Mouse (Mus musculus): Measurements from ENCODE around the gene Papolb. TPM values are rescaled to one million over a fixed set of nuclear protein-coding genes. Genes with fewer than 3 reads are reported as not detected.

The Papolb gene
- total and polyA plus RNA-seq, 3 experiments: not detected

DNA sequence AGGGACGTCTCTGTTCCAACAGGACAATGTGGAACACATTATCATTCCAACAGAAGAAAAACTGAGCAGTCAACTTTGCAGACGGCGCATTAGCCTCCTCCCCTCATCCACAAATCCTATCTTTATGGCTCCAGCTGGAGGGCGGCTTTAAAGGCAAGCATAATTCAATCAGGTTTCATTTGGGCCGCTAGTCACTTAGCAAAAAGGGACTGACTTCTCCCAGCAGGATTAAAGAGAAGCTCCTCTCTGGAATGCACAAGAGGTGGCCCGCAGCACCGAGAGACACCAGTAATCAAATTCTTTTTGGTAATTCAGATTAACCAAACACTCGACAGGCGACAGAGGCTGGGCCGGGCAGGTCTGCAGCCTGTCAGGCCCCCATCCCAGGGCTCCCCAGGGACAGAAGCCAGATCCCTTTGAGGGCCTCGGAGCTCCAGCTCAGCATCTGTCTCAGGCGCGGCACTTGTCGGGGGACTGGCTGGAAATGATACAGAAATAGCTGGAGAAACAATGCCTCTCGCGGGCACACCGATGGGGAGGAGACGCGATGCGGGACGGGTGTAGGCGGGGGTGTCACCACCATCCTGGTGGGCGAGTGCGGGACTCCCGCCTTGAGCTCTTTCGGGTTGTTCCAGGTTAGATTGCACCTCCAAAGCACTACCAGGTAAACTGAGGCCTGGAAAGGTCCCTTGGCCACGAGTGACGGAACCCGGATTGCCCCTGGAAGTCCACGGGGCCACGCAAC is 20.3 kb upstream of the Papolb start:
- TF ChIP-seq RCOR1 (IDR thresholded peaks at IDR 0.05; ENCODE audit: low read depth, low read length) (no peak), MAFK (IDR thresholded peaks at IDR 0.05; ENCODE audit: borderline replicate concordance, low read depth, low read length) (no peak), ETS1 (IDR thresholded peaks at IDR 0.05; ENCODE audit: low read depth, low read length) (no peak), ZKSCAN1 (IDR thresholded peaks at IDR 0.05; ENCODE audit: low read depth, low read length) (no peak), UBTF (IDR thresholded peaks at IDR 0.05; ENCODE audit: borderline replicate concordance, insufficient read depth, low read depth, low read length) (no peak), POLR2A (IDR thresholded peaks at IDR 0.05; ENCODE audit: control insufficient read depth in 1 of 2, insufficient read depth in 1 of 2, low read depth in 1 of 2, low read length in 2 of 2, poor library complexity in 1 of 2) (no peak), MAZ (IDR thresholded peaks at IDR 0.05; ENCODE audit: low read depth, low read length) (no peak), RAD21 (IDR thresholded peaks at IDR 0.05; ENCODE audit: low read depth, low read length) (no peak), MYC (IDR thresholded peaks at IDR 0.05; ENCODE audit: low read depth, low read length) (no peak), GABPA (IDR thresholded peaks at IDR 0.05; ENCODE audit: low read depth, low read length) (no peak), MAX (IDR thresholded peaks at IDR 0.05; ENCODE audit: low read length) (no peak), KAT2A (conservative IDR thresholded peaks at IDR 0.05; ENCODE audit: low read depth, low read length) (no peak), ZNF384 (IDR thresholded peaks at IDR 0.05; ENCODE audit: low read depth, low read length) (no peak), JUND (IDR thresholded peaks at IDR 0.05; ENCODE audit: low read depth, low read length) (no peak), CTCF (IDR thresholded peaks at IDR 0.05 in 2 of 3, conservative IDR thresholded peaks at IDR 0.05 in 1 of 3; ENCODE audit: control insufficient read depth in 1 of 3, insufficient read depth in 1 of 3, low read depth in 2 of 3, low read length in 3 of 3, poor library complexity in 1 of 3, severe bottlenecking in 1 of 3) (no peak), TBP (IDR thresholded peaks at IDR 0.05; ENCODE audit: low read depth, low read length) (no peak), ZMIZ1 (IDR thresholded peaks at IDR 0.05; ENCODE audit: low read depth, low read length) (no peak)
- Histone ChIP-seq H3K9me3 (replicated peaks; ENCODE audit: insufficient read depth, low read length) (no peaks in the 10 kb centered on the region), H3K79me2 (ENCODE audit: control insufficient read depth, insufficient read depth, low read length, poor library complexity) (no peaks in the 10 kb centered on the region), H3K4me3 (ENCODE audit: control insufficient read depth in 1 of 2, insufficient read depth in 1 of 2, low read depth in 2 of 2, low read length in 2 of 2) (peak overlapping the region; percentile 38 to 51; a peak in 3 of 4 replicates), H3K27me3 (ENCODE audit: control insufficient read depth in 1 of 2, insufficient read depth in 2 of 2, low read length in 2 of 2) (no peaks in the 10 kb centered on the region; a peak in 1 of 4 replicates), H3K9ac (ENCODE audit: control insufficient read depth, low read depth, low read length, poor library complexity, severe bottlenecking) (no peak overlapping the region), H3K36me3 (ENCODE audit: control insufficient read depth in 1 of 2, insufficient read depth in 2 of 2, low read length in 2 of 2) (no peaks in the 10 kb centered on the region), H3K27ac (ENCODE audit: control insufficient read depth, low read depth, low read length) (no peak overlapping the region), H3K4me1 (ENCODE audit: control insufficient read depth in 1 of 2, insufficient read depth in 2 of 2, low read length in 2 of 2) (no peaks in the 10 kb centered on the region)
- no peak for DNase-seq (ENCODE audit: low read depth, low spot score)

DNA sequence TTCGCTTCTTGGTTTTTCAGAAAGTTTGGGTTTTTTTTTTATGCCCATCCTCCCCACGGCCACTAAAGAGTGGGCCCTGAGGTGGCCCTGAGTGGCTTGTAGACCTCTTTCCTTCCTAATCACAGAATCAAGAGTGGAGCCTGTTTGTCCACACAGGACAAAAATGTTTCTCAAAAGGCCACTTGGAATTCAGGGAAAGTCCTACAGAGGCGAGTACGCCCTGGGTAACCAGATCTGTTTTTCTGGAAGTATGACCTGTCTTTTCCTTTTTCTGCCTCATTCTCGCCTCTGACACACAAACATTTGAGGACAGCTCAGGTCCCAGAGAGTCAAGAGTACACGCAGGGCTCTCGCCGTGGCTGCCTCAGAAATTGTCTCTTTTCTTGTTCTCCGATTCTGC is 19.6 kb upstream of the Papolb start:
- H3K9me3 ChIP-seq (replicated peaks; ENCODE audit: insufficient read depth, low read length): no peaks in the 10 kb centered on the region
- no peaks in the 10 kb centered on the region for H3K36me3 ChIP-seq (ENCODE audit: control insufficient read depth in 1 of 2, insufficient read depth in 2 of 2, low read length in 2 of 2)
- no peak overlapping the region for H3K4me3 ChIP-seq (ENCODE audit: control insufficient read depth in 1 of 2, insufficient read depth in 1 of 2, low read depth in 2 of 2, low read length in 2 of 2)
- no peak overlapping the region for H3K9ac ChIP-seq (ENCODE audit: control insufficient read depth, low read depth, low read length, poor library complexity, severe bottlenecking)
- no peaks in the 10 kb centered on the region for H3K4me1 ChIP-seq (ENCODE audit: control insufficient read depth in 1 of 2, insufficient read depth in 2 of 2, low read length in 2 of 2)
- no peaks in the 10 kb centered on the region for H3K79me2 ChIP-seq (ENCODE audit: control insufficient read depth, insufficient read depth, low read length, poor library complexity)
- no peak overlapping the region for H3K27ac ChIP-seq (ENCODE audit: control insufficient read depth, low read depth, low read length)
- TF ChIP-seq TCF12 (IDR thresholded peaks at IDR 0.05; ENCODE audit: low read depth, low read length): no peak
- no peak for TF ChIP-seq ETS1 (IDR thresholded peaks at IDR 0.05; ENCODE audit: low read depth, low read length)
- TF ChIP-seq MYB (IDR thresholded peaks at IDR 0.05; ENCODE audit: low read depth, low read length): no peak
- no peak for TF ChIP-seq CTCF (IDR thresholded peaks at IDR 0.05 in 2 of 3, conservative IDR thresholded peaks at IDR 0.05 in 1 of 3; ENCODE audit: control insufficient read depth in 1 of 3, insufficient read depth in 1 of 3, low read depth in 2 of 3, low read length in 3 of 3, poor library complexity in 1 of 3, severe bottlenecking in 1 of 3)
- no peak for TF ChIP-seq EP300 (IDR thresholded peaks at IDR 0.05; ENCODE audit: low read depth in 1 of 2, low read length in 2 of 2)
- no peak for TF ChIP-seq MYC (IDR thresholded peaks at IDR 0.05; ENCODE audit: low read depth, low read length)
- no peak for TF ChIP-seq POLR2AphosphoS5 (IDR thresholded peaks at IDR 0.05; ENCODE audit: borderline replicate concordance, low read depth, low read length)
- no peak for TF ChIP-seq USF1 (IDR thresholded peaks at IDR 0.05; ENCODE audit: low read depth, low read length)
- TF ChIP-seq BHLHE40 (IDR thresholded peaks at IDR 0.05; ENCODE audit: borderline replicate concordance, low read depth, low read length): no peak
- H3K27me3 ChIP-seq (ENCODE audit: control insufficient read depth in 1 of 2, insufficient read depth in 2 of 2, low read length in 2 of 2): no peaks in the 10 kb centered on the region; a peak in 1 of 4 replicates
- no peak for DNase-seq (ENCODE audit: low read depth, low spot score)
